Mouse (Mus musculus): ENCODE measurements around the gene Nxph3.

DNA sequence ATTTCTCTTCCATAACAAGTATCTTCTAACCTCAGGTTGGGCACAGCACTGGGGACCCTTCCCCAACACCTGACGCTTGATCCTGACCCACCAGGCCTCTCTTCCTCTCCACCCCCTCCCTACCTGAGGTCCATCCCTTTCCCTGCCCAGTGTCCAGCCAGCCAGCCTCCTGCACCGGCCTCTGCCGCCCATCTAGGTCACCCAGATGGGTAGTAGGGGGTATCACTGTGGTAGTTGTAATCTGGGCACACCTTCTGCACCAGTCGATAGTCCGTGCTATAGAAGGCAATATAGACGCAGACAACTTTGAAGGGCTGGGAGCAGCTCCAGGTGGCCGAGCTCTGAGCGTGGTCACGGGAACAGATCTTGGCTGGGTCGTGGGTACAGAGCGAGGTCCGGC, 3.7 kb downstream of the Nxph3 start:
- TF ChIP-seq CTCF (conservative IDR thresholded peaks at IDR 0.05; ENCODE audit: insufficient read depth, insufficient read length, low read depth, low read length): no peak
- no peak for TF ChIP-seq POLR2A (IDR thresholded peaks at IDR 0.05; ENCODE audit: low read depth, low read length)

All from kidney, adult 2 months (tissue).